Mouse (Mus musculus): ENCODE measurements around the gene Vps33b.

The Vps33b gene

DNA sequence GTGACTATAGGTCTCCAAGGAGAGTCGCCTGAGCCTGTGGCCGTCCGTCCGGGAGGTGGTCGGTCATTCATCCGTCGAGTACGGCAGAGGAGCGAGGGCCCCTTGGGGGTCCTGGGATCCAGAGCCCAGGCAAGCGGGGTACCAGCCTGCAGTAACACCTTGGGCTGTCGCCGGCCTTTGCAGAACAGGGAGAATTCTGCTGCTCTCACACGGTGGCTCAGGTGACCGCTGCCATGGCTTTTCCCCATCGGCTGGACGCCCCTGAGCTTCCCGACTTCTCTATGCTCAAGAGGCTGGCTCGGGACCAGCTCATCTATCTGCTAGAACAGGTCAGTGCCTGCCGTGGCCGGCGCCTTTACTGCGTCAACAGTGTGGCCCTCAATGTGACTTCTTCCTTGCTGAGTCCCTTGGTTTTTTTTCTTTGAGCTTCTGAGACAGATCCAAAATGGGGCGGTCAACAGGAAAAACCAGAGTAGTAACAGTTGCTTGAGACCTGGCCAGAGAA lies 354 bp downstream of the Vps33b start:
- peak; percentile 37 for DNase-seq (ENCODE audit: low spot score)

DNA sequence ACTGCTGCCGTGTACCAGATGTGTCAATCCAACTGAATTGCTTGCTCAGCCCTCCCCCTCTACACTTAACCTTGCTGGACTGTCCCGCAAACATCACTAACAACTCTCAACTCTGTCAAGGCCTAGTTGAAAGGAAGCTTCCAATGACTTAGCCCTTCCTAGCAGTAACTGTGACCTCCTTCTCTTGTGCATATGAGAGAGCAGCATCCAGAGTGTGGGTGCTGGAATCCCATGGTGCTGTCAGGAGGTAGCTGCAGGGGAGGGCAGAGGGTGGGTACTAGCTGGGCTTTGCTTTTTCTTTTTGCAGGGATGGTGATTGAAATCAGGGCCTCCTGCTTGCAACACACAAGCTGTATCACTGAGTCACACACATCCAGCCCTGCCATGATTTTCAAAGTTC lies 4.0 kb downstream of the Vps33b start:
- no peak for DNase-seq (ENCODE audit: low spot score)

DNA sequence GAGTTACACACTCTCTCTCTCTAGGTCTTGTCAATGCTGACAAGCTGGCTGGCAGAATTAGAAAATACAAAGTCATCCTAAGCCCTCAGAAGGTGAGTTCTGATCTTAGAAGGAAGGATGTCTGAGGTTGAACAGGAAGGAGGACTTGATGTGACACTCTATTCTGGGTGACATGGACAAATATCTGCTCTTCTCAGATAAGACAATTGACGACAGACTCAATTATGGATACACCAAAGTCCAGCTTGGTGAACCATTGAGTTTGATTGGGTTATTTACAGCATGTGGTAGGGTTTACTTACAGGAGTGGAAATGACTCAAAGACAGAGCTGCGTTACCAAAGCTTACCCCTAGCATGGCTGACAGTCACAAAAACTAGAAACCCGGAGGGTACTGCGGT lies 6.9 kb downstream of the Vps33b start:
- no peak for DNase-seq (ENCODE audit: low spot score)

DNA sequence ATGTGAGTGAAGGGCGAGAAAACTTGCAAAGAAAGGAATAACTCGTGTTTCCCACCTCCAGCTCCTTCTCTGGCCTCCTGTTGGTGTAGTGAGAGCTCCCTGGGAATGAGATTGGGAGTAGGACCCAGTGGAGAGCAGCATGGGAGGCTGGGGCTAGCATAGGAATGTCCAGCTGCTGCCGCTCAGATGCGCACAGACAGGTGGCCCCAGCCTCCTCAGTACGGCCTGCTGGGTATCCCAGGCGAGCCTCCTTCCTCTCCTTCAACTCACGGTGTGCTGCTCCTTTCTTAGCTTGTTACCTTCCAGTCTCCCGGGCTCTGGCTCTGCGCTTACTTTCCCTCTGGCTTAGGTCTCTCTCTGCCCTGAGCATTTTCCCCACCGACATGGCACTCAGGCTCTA lies 10.6 kb downstream of the Vps33b start:
- DNase-seq (ENCODE audit: low spot score), result no peak

DNA sequence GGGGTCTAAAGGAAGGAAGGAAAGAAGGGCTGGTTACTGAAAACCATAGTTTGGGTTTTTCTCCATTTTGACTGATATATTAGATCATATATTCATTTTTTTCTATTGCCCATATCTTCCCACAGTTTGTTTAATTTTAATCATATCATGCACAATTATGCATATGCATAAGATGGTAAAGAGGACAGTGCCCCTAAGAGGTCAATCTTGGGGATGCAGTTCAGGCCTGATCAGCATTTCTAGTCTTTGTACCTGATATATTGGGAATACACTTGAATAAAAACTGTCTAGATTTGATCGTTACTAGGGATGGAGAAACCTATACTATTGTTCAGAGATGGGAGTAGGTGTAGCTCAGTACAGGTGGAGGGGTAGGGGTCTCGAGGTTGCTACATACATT lies 11.5 kb downstream of the Vps33b start:
- no peak for DNase-seq (ENCODE audit: low spot score)

DNA sequence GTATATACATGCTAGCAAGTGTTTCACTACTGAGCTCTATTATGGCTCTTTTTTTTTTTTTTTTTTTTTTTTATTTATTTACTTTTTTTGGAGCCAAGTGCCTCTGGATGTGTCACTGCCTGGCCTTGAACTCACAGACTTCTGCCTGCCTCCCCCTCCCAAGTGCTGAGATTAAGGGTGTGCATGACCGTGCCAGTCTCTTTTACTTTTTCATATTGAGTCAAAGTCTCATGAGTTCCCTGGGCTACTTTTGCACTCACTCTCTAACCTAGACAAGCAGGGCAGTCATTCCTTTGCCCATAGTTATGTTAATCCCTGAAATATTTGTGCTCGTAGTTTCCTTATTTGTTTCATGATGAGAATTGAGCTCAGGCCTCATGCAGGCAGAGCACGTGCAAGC lies 12.2 kb downstream of the Vps33b start:
- DNase-seq (ENCODE audit: low spot score), result no peak

DNA sequence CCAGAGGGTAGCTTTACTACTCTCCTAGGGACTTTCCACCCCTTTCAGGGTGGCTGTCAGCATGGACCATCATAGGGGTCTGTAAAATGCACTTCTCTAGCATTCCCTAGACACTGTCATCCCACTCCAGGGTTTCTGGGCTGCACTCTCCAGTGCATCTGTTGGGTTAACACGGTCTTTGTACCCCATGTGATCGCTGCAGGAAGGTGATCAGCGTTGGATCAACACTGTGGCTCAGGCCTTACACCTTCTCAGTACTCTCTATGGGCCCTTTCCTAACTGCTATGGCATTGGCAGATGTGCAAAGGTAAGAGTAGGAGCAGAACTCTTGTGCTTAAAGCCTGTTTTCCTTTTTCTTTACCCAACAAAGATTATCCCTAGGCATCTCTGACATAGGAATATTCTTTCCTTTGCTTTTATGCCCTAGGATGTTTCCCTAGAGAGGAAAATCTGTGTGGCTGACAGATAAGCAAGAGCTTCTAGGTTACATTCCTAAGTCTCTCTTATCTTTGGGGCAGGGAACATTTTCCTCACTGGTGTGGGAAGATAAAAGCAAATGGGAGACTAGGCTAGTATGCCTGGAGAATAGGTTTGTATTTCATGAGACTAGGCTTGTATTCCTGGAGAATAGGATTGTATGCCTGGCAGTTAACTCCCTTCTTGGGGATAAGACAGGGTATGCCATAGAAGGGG lies 13.9 kb downstream of the Vps33b start:
- no peak for DNase-seq (ENCODE audit: low spot score)

DNA sequence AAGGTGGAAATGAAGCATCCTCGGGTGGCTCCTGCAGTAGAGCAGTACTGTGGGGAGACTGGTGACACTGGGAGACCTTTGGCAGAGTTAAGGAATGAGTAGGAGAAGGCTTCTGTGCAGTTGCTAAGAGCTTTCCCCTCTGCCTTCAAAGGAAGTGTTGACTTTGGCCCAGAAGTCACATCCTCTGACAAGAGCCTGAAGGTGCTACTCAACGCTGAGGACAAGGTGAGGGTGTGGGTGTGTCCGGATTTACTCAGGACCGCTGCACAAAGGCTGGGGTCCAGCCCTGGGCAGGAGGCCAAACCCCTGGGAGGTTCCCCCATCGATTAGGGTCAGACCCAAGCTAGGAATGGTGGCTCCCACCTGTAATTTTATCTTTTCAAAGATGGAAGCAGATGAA lies 14.9 kb downstream of the Vps33b start:
- no peak for DNase-seq (ENCODE audit: low spot score)

DNA sequence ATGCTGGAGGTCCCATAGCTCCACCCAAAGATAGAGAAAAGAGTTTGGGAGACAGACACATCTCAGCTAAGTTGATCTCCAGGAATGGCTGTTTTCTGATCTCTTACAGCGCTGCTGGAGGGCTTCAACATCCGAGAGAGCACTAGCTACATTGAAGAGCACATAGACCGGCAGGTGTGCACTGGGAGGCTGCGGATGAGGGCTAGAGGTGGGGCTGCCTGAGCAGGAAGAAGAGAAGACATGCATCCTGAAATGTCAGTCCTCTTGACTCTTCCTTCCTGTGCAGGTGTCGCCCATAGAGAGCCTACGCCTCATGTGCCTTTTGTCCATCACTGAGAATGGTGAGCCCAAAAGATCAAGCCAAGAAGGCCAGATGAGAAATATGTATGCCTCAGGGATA lies 16.3 kb downstream of the Vps33b start:
- no peak for DNase-seq (ENCODE audit: low spot score)

DNA sequence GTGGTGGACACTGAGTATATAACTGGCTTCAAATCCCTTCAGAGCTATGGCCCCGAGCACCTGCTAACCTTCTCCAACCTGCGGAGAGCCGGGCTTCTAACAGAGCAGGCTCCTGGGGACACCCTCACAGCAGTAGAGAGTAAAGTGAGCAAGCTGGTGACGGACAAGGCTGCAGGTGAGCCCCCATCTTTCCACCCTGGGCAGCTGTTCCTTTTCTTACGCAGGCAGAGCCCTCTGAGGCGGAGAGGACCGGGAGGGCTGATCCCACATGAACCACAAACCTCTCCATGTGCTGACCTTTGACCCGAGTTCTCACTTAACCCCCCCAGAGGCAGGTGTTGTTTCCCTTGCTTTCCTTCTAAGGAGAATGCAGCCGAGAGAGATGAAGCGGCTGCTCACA lies 18.3 kb downstream of the Vps33b start:
- DNase-seq (ENCODE audit: low spot score), result no peak

DNA sequence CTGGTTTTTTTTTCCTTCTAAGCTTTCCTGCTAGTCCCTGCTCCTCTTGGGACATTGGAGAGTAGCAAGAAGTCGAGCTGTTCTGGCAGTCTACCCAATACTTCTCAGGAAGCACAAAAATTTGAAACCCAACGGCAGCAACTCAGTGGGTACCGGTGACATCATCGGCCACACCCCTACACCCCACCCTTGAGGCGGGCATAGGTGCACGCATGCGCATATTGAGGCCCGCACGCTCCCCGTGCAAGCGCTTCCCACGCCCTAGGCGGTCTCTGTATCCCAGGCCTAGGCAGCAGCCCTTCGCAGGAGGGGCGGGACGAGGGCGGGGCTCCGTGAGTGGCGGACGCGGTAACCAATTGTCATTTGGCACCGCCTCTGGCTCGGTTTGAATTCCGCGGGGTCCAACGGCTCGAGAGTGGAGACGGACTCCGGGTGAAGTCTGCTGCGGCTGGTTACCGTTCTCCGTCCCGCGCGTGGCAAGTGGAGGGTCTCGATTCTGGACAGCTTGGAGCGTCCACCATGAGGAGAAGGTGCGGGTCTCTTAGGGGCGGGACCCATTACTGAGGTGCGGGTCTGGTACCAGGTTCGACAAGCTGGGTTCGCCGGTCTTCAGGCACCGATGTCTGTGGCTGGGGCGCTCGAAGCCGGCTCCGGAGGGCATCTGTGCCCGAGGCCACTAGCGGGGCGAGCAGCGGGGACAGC lies 24.8 kb downstream of the Vps33b start, which contains the start of gene Prc1:
Prc1 (plus strand) TSS at position 389 of the 702 bp plus-strand sequence.
- DNase-seq (ENCODE audit: low spot score), result peak; percentile 99

DNA sequence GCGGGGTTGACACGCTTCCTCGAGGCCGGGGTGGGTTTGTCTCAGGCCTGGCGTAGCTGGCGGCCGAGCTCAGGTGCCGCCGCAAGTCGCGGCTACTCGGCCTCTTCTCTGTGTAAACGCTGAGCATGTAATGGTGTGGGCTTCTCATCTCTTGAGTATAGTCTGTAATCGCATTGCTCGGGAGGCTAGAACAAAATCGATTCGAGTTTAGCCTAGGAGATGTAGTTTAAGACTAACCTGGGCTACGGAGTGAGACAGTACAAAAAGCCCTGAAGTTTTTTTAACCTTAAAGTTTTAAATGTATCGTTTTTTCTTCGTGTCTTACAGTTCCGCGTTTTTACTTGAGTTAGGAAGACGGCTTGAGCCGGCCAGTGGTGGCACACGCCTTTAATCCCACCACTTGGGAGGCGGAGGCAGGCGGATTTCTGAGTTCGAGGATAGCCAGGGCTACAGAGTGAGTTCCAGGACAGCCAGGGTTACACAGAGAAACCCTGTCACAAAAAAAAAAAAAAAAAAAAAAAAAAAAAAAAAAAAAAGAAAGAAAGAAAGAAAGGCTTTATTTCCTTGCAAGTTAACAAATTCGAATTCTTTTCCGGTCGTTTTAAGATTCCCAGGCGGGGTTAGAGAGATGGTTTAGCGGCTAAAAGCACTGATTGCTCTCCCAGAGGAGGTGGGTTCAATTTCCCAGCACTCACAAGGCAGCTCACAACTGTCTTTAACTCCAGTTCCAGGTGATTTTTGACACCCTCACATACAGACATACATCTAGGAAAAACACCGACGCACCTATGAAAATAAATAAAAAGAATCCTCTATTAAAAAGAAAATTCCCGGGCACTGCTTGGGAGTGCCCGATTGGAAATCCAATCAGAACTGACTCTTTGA lies 25.6 kb downstream of the Vps33b start:
- DNase-seq (ENCODE audit: low spot score), result peak; percentile 71

DNA sequence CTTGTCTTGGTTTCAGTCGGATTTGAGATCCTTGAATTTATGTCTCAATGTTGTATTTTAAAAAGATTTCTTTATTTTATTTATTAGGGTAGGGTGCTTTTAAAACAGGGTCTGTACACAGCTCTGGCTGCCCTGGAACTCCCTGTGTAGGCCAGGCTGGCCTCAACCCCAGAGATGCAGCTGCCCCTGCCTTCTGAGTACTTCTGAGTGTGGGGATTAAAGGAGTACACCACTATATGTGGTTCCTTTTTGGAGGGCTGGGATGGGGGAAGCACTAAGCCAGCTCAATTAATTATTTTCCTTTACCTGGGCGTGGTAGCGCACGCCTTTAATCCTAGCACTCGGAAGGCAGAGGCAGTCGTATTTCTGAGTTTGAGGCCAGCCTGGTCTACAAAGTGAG lies 27.0 kb downstream of the Vps33b start:
- DNase-seq (ENCODE audit: low spot score), result no peak

DNA sequence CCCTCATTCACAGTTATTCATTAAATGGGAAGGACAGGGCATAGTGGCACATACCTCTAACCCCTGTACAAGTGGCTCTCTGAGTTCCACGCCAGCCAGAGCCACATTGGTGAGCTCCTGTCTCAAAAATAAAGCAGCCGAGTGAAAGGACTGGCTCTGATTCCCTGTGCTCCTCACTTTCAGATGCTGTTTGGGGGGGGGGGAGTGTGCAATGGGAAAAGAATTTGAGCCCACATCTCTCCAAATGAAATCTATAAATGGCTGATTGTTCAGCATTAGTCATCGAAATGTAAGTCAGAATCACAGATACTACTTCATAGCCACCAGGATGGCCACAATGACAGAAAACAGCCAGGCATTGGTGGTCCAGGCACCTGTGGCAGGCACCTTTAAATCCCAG lies 27.6 kb downstream of the Vps33b start:
- no peak for DNase-seq (ENCODE audit: low spot score)

DNA sequence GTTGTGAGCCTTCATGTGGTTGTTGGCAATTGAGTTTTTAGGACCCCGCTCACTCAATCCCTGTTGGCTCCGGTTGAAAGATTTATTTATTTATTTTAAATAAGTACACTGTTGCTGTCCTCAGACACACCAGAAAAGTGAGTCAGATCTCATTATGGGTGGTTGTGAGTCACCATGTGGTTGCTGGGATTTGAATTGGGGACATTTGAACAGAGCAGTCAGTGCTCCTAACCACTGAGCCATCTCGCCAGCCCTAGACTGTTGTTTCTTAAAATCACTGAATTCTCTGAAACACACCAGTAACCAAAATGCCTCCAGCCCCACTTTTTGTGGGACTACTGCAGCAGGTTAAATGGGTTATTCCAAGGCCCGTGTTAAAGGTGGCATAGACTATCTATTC lies 29.3 kb downstream of the Vps33b start:
- DNase-seq (ENCODE audit: low spot score), result no peak

DNA sequence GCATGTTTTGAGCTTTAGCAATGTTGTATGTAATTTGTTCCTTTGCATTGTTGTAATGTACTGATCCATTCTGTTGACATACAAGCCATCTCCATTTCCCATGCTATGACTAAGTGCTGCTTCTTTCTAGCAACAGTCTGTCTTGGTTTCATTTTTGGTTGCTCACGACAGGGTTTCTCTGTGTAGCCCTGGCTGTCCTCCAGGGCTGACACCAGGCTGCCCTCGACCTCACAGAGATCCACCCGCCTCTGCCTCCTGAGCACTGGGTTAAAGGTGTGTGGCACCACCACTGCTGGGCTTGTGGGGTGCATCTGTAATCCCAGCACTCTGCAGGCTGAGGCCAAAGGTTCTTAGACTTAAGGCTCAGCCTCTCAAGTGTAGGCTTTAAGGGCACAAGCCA lies 30.1 kb downstream of the Vps33b start:
- no peak for DNase-seq (ENCODE audit: low spot score)

DNA sequence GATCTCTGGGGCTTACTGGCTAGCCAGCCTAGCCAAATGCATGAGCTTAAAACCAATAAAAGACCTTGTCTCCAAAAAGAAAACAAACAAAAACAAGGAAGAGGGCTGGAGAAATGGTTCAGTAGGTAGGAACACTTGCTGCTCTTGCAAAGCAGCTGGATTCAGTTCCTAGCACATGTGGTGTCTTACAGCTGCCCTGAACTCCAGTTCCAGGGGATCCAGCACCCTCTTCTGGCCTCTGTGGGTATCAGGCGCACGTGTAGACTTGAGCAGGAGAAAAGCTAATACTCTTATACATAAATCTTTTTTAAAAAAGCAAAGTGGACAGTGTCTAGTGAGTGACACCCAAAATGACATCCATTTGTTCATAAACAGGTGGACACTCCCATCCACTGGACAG lies 32.1 kb downstream of the Vps33b start:
- DNase-seq (ENCODE audit: low spot score), result no peak

DNA sequence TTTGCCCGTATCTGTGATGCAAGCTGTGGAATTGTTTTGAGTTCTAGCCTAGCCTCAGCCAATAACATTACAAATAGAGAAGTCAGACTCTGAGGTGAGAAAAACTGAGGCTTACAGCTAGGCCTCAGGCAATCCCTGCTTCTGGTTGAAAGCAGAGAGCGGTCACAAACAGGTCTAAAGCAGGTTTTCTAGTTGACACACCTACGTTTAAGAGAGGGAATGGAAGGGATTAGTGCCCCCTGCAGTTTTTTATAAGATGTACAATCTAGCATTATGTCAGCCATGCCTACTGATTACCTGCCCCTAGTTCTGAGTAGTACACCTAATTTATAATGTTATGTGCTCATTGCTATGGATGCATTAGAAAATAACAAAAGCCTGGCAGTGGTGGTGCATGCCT lies 38.3 kb downstream of the Vps33b start:
- DNase-seq (ENCODE audit: low spot score), result no peak

DNA sequence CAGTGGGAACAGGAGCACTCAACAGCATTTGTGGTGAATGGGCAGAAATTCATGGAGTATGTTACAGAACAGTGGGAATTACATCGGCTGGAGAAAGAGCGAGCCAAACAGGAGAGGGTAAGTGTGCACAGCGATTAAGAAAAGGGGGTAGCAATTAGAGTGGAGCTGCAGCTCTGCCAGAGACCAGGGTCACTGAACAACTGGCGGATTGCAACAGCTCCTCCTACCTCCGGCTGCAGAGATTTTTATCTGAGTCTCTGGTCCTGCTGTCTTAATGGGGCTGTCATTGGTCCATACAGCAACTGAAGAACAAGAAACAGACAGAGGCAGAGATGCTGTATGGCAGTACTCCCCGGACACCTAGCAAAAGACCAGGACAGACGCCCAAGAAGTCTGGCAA lies 41.3 kb downstream of the Vps33b start:
- DNase-seq (ENCODE audit: low spot score), result no peak

DNA sequence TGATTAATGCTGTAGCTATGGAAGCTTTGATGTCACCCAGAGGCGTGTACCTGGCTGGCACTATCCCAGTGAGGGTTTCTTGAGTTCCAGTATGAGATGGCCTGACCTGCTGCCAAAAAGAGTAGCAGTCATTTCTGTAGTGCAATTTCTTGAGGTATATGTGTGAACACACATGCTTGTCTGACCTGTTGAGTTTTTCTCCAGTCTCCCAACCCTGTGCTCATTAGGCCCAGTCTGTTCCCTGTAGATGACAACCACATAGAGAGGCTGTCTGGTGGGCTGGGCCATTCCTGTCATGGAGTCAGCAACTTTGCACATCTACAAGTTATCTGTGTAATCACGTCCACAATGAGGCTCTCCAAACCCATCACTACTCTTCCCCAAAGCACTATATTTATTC lies 46.3 kb downstream of the Vps33b start:
- DNase-seq (ENCODE audit: low spot score), result no peak

DNA sequence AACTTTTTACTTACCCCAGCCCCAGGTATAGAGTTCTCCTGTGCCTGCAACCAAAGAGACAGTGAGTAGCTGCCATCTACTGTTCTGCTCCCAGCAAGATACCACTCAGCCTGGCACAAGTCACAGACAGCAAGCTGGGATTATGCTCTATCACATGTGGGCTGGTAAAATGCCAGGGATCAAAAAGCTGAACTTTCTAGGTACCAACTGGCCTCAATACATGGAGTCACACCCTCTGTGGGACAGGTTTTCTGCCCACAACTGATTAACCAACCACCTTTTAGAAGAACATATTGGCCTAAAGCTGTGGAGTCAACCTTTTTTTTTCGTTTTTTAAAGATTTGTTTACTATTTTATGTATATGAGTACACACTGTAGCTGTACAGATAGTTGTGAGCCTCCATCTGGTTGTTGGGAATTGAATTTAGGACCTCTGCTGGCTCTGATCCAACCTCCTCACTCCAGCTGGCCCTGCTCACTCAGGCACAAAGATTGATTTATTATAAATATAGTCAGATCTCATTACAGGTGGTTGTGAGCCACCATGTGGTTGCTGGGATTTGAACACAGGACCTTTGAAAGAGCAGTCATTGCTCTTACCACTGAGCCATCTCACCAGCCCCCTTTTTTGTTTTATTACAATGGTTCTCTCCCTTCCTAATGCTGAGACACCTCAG lies 48.1 kb downstream of the Vps33b start:
- no peak for DNase-seq (ENCODE audit: low spot score)

DNA sequence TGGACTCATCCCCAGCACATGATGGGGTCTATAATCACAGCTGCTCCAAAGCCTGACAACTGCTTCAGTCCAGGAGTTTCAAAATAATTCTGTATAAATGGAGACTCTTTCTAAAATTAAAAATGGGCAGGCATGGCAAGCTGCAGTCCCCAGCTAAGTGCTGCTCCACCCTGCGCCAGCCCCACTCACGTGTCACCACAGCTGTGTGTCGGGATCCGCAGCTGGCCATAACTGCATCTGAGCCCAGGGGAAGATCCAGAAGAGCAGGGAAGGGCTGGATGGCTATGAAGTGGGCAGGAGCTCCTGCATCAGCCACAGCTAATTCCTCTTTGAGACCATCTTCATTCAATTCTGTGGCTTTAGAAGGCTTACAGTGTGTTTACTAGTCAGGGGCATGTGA lies 49.2 kb downstream of the Vps33b start:
- no peak for DNase-seq (ENCODE audit: low spot score)

All from embryo, embryonic 10.5 days (tissue).